Mouse (Mus musculus) thymus, adult 2 months (tissue): ENCODE measurements around the gene Usp54. TPM values are rescaled to one million over a fixed set of nuclear protein-coding genes. Genes with fewer than 3 reads are reported as not detected.
"Not testable (repeated sequence)": the region's sequence is repeated elsewhere in the genome, so short reads cannot be mapped to it uniquely, and the experiment has no call there.

Experiments
- DNase-seq: peaks from one replicate; pipeline ENCODE4 v3.0.0; 2021
- H3K27ac ChIP-seq: fragments of 200-500 bp; 2 replicates; pipeline ENCODE4 v1.5.1; 2012; ENCODE audit warnings: low read length, control low read depth; ENCODE audit not compliant: control insufficient read depth, insufficient read depth
- H3K27me3 ChIP-seq: fragments of 200-500 bp; 2 replicates; pipeline ENCODE4 v1.6.1; 2012; ENCODE audit warnings: mild to moderate bottlenecking, low read length, moderate library complexity, mixed read lengths; ENCODE audit not compliant: control insufficient read depth, insufficient read depth
- H3K36me3 ChIP-seq: fragments of 200-500 bp; 2 replicates; pipeline ENCODE4 v1.6.1; 2012; ENCODE audit warnings: mild to moderate bottlenecking, low read length, moderate library complexity; ENCODE audit not compliant: control insufficient read depth, insufficient read depth
- H3K4me1 ChIP-seq: fragments of 200-500 bp; replicated peaks from 2 replicates; pipeline ENCODE4 v1.6.1; 2012; ENCODE audit warnings: low read length; ENCODE audit not compliant: control insufficient read depth, insufficient read depth
- H3K4me3 ChIP-seq: fragments of 200-500 bp; 2 replicates; pipeline ENCODE4 v1.5.1; 2012; ENCODE audit warnings: mild to moderate bottlenecking, low read length, control low read depth, moderate library complexity; ENCODE audit not compliant: control insufficient read depth, insufficient read depth
- CTCF ChIP-seq: fragments of 200-500 bp; IDR thresholded peaks from 2 replicates; pipeline ENCODE4 v1.5.1; 2012; ENCODE audit warnings: mild to moderate bottlenecking, control low read depth, low read length, moderate library complexity, borderline replicate concordance; ENCODE audit not compliant: control insufficient read depth, poor library complexity, insufficient read depth; ENCODE audit errors: extremely low read depth
- POLR2A ChIP-seq: fragments of 200-500 bp; IDR thresholded peaks from 2 replicates; pipeline ENCODE4 v1.6.1; 2012; ENCODE audit warnings: mild to moderate bottlenecking, low read length, control low read depth, moderate library complexity; ENCODE audit not compliant: control insufficient read depth, poor library complexity, insufficient read depth; ENCODE audit errors: extremely low read depth
- WGBS: fragments of 180-500 bp; shearing (Covaris S2); methylation state at CpG from one replicate; pipeline ENCODE4 v1.1.7; 2018; 5-methylcytosine and 5-hydroxymethylcytosine counted together
- polyA plus RNA-seq: library from polyadenylated mRNA; depleted of rRNA; stranded (reverse); fragments of >200 nt; gene quantifications from 2 replicates; pipeline ENCODE4 v1.2.3, GENCODE M21; 2012

Usp54 gene
- polyA plus RNA-seq, 1 experiment = 3.9 TPM

GRCm38 (mm10) chr14:20646381-20646780 is 5.5 kb upstream of the Usp54 start:
- TF ChIP-seq CTCF = no peak
- TF ChIP-seq POLR2A = no peak
- peaks cover 2% of the 10 kb centered on the region; the same call in 1 of the 2 replicates for H3K4me1 ChIP-seq
- H3K36me3 ChIP-seq = no peaks in the 10 kb centered on the region
- no peak for DNase-seq
- no peak overlapping the region for H3K4me3 ChIP-seq
- no peak overlapping the region for H3K27ac ChIP-seq
- H3K27me3 ChIP-seq = no peaks in the 10 kb centered on the region

GRCm38 (mm10) chr14:20645547-20645946 is 4.7 kb upstream of the Usp54 start:
- H3K27me3 ChIP-seq = no peaks in the 10 kb centered on the region
- no peak for DNase-seq
- H3K4me1 ChIP-seq = peaks cover 2% of the 10 kb centered on the region; the same call in 1 of the 2 replicates
- H3K27ac ChIP-seq = no peak overlapping the region
- no peak overlapping the region for H3K4me3 ChIP-seq
- TF ChIP-seq POLR2A = no peak
- TF ChIP-seq CTCF = no peak
- WGBS = 75% methylated on average over 3 of the region's 3 CpGs
- no peaks in the 10 kb centered on the region for H3K36me3 ChIP-seq

GRCm38 (mm10) chr14:20641438-20641875 is 594 bp upstream of the Usp54 start:
- peak overlapping the region; percentile 85 for H3K27ac ChIP-seq
- 20% methylated on average over 10 of the region's 10 CpGs for WGBS
- DNase-seq = peak; percentile 30

GRCm38 (mm10) chr14:20639918-20640619 is 794 bp downstream of the Usp54 start:
- WGBS = 2% methylated on average over 16 of the region's 16 CpGs
- DNase-seq = peak; percentile 73
- no peaks in the 10 kb centered on the region for H3K36me3 ChIP-seq
- peak overlapping the region; percentile 68 for H3K4me3 ChIP-seq
- H3K4me1 ChIP-seq = peaks cover 2% of the 10 kb centered on the region; the same call in 1 of the 2 replicates
- TF ChIP-seq POLR2A (no peak), CTCF (no peak)
- H3K27ac ChIP-seq = peak overlapping the region; percentile 89
- H3K27me3 ChIP-seq = no peaks in the 10 kb centered on the region

More at GRCm38 (mm10) chr14:20641438-20641875, 594 bp upstream of the Usp54 start:
- no peaks in the 10 kb centered on the region for H3K27me3 ChIP-seq
- H3K4me3 ChIP-seq = peak overlapping the region; percentile 81
- no peaks in the 10 kb centered on the region for H3K36me3 ChIP-seq
- TF ChIP-seq POLR2A = no peak
- TF ChIP-seq CTCF = no peak
- peaks cover 2% of the 10 kb centered on the region; the same call in 1 of the 2 replicates for H3K4me1 ChIP-seq

GRCm38 (mm10) chr14:20638702-20639101 is 2.2 kb downstream of the Usp54 start:
- H3K36me3 ChIP-seq = no peaks in the 10 kb centered on the region
- H3K4me3 ChIP-seq = no peak overlapping the region
- DNase-seq = no peak
- H3K27ac ChIP-seq = no peak overlapping the region
- no peaks in the 10 kb centered on the region for H3K27me3 ChIP-seq
- TF ChIP-seq POLR2A (no peak), CTCF (no peak)
- 94% methylated on average over 6 of the region's 6 CpGs for WGBS
- peaks cover 2% of the 10 kb centered on the region; the same call in 1 of the 2 replicates for H3K4me1 ChIP-seq

- DNase-seq = no peak
- no peaks in the 10 kb centered on the region for H3K36me3 ChIP-seq
- no peak overlapping the region for H3K27ac ChIP-seq
- H3K27me3 ChIP-seq = no peaks in the 10 kb centered on the region
- H3K4me3 ChIP-seq = no peak overlapping the region
- 84% methylated on average over 2 of the region's 2 CpGs for WGBS
- H3K4me1 ChIP-seq = peaks cover 2% of the 10 kb centered on the region; the same call in 1 of the 2 replicates
- no peak for TF ChIP-seq CTCF
Observed at GRCm38 (mm10) chr14:20637818-20638574, 2.9 kb downstream of the Usp54 start.

- not testable (repeated sequence) for H3K27me3 ChIP-seq, H3K4me3 ChIP-seq, H3K27ac ChIP-seq, H3K4me1 ChIP-seq, DNase-seq, H3K36me3 ChIP-seq
- WGBS = 97% methylated on average over 3 of the region's 3 CpGs
Observed at GRCm38 (mm10) chr14:20636968-20637367, 3.9 kb downstream of the Usp54 start.
